Mouse (Mus musculus): ENCODE data around the gene Dlgap4. TPM values are rescaled to one million over a fixed set of nuclear protein-coding genes. Genes with fewer than 3 reads are reported as not detected.
A peak's percentile ranks its signal among the peaks of the same experiment; 100 is the strongest.

Dlgap4 gene
- polyA plus RNA-seq, 1 experiment, result 205 TPM

DNA sequence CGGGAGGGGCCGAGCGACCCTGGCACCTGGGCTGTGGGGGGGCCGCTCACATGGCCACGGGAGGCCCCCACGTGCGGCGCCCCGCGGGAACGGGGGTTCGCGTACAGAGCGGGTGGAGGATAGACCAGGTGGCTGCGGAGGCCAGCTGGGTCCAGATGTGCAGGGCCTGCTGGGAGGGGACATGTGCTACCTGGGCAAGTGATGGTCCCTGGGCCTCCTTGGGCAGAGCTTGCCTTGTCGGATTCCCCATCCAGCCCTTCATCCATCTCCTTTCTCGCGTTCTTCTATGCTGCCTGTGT lies 702 bp downstream of the Dlgap4 start:
- H3K27ac ChIP-seq (ENCODE audit: insufficient read depth, low read length), result peak overlapping the region; percentile 98
- H3K4me1 ChIP-seq (ENCODE audit: control insufficient read depth, insufficient read depth, low read length), result peaks cover 12% of the 10 kb centered on the region
- no peak for TF ChIP-seq CTCF (IDR thresholded peaks at IDR 0.05; ENCODE audit: extremely low read depth, insufficient read depth, low read length)
- TF ChIP-seq POLR2A (IDR thresholded peaks at IDR 0.05; ENCODE audit: extremely low read depth, insufficient read depth, low read length), result no peak
- peak overlapping the region; percentile 81 for H3K4me3 ChIP-seq (ENCODE audit: insufficient read depth, low read length)

- Histone ChIP-seq H3K4me1 (ENCODE audit: control insufficient read depth, insufficient read depth, low read length) (peaks cover 17% of the 10 kb centered on the region), H3K4me3 (ENCODE audit: insufficient read depth, low read length) (peak overlapping the region; percentile 81), H3K27ac (ENCODE audit: insufficient read depth, low read length) (no peak overlapping the region)
- TF ChIP-seq CTCF (IDR thresholded peaks at IDR 0.05; ENCODE audit: extremely low read depth, insufficient read depth, low read length) (no peak), POLR2A (IDR thresholded peaks at IDR 0.05; ENCODE audit: extremely low read depth, insufficient read depth, low read length) (0 out of 2 replicates have a peak, but pooled peaks have one; percentile 2)
Measured at GRCm38 (mm10) chr2:156614661-156615654, 1.5 kb downstream of the Dlgap4 start.

GRCm38 (mm10) chr2:156616513-156616912 lies 3.0 kb downstream of the Dlgap4 start:
- TF ChIP-seq CTCF (IDR thresholded peaks at IDR 0.05; ENCODE audit: extremely low read depth, insufficient read depth, low read length) (0 out of 2 replicates have a peak, but pooled peaks have one; percentile 19), POLR2A (IDR thresholded peaks at IDR 0.05; ENCODE audit: extremely low read depth, insufficient read depth, low read length) (no peak)
- Histone ChIP-seq H3K4me3 (ENCODE audit: insufficient read depth, low read length) (peak overlapping the region; percentile 81; the same call in 1 of the 2 replicates), H3K4me1 (ENCODE audit: control insufficient read depth, insufficient read depth, low read length) (peaks cover 24% of the 10 kb centered on the region), H3K27ac (ENCODE audit: insufficient read depth, low read length) (no peak overlapping the region)

DNA sequence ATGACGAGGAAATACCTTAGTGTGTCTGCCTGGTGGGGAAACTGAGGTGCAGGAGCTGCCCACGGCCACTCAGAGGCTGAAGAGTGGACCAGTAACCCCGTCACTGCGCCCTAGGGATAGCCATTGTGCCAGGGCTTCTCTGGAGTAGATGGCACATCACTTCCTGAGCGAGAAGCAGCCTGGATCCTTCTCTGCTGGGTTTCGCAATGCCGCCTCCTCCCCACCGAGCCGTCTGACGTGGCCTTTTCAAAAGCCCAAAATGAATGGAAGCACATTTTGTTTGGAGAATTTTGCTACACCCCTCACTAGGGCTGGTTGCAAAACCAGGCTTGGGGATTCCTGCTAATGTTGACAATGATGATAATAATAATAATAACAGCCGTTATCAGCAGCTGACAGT lies 4.0 kb downstream of the Dlgap4 start:
- TF ChIP-seq CTCF (IDR thresholded peaks at IDR 0.05; ENCODE audit: extremely low read depth, insufficient read depth, low read length) (no peak), POLR2A (IDR thresholded peaks at IDR 0.05; ENCODE audit: extremely low read depth, insufficient read depth, low read length) (peak; percentile 43; the same call in 1 of the 2 replicates)
- H3K4me3 ChIP-seq (ENCODE audit: insufficient read depth, low read length), result peak overlapping the region; percentile 81
- no peak overlapping the region for H3K27ac ChIP-seq (ENCODE audit: insufficient read depth, low read length)
- H3K4me1 ChIP-seq (ENCODE audit: control insufficient read depth, insufficient read depth, low read length), result peaks cover 24% of the 10 kb centered on the region

DNA sequence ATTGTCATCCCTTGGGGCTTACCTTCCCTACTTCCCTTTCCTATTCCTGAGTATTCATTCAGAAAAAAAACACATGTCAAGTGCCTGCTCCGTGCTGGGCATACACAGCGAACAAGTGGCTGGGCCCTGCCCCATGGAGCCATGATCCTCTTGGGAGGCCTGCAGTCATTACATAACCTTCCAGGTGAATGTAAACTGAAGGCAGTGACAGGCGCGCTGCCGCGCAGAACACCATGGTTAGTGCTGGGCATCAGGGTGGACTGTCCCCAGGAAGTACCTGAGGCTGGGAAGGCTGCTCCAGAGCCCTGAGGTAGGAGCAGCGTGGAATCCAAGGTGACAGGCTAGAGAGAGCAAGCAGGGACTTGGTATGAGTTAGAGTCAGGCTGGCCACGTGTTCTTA lies 7.4 kb downstream of the Dlgap4 start:
- H3K4me3 ChIP-seq (ENCODE audit: insufficient read depth, low read length), result no peak overlapping the region
- no peak for TF ChIP-seq CTCF (IDR thresholded peaks at IDR 0.05; ENCODE audit: extremely low read depth, insufficient read depth, low read length)
- TF ChIP-seq POLR2A (IDR thresholded peaks at IDR 0.05; ENCODE audit: extremely low read depth, insufficient read depth, low read length), result no peak
- peaks cover 36% of the 10 kb centered on the region for H3K4me1 ChIP-seq (ENCODE audit: control insufficient read depth, insufficient read depth, low read length)
- no peak overlapping the region for H3K27ac ChIP-seq (ENCODE audit: insufficient read depth, low read length)

DNA sequence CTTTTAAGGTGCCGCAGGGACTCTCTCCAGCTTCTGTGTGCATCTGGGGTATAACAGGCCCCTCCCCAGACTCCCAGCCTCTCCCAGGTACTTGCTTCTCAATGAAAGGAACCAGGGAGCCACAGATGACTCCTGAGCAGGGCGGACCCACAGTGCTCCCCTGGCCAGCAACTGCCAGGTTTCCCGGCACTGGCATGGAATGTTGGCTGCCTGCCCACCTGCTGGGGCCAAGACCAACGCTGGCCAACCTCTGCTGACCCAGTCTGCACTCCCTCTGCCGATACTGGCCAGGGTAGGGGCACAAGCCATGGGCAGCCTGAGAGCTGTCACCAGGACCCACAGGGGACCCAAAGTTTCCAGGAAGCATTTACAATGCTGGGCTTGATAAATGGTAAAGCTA lies 7.9 kb downstream of the Dlgap4 start:
- TF ChIP-seq POLR2A (IDR thresholded peaks at IDR 0.05; ENCODE audit: extremely low read depth, insufficient read depth, low read length) (no peak), CTCF (IDR thresholded peaks at IDR 0.05; ENCODE audit: extremely low read depth, insufficient read depth, low read length) (no peak)
- H3K27ac ChIP-seq (ENCODE audit: insufficient read depth, low read length), result no peak overlapping the region
- H3K4me3 ChIP-seq (ENCODE audit: insufficient read depth, low read length), result no peak overlapping the region
- peaks cover 34% of the 10 kb centered on the region for H3K4me1 ChIP-seq (ENCODE audit: control insufficient read depth, insufficient read depth, low read length)

DNA sequence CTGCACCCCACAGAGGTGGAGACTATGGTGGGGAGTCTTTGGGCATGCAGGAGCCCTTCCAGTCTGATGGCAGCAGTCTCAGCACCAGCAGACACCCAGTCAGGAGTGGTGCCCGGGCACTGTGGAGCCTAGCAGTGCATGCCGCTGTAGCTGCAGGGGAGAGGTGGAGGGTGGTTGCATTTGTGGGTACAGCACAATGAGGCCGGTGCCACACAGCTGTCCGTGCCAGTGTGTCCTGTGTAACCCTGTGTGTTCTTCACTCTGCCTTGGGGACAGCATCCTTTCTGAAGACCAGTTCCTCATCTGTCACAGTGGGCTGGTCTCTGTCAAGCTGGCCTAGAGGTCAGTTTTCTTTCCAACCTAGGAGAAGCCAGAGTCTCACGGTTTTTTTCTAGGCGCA lies 8.7 kb downstream of the Dlgap4 start:
- H3K4me1 ChIP-seq (ENCODE audit: control insufficient read depth, insufficient read depth, low read length), result peaks cover 29% of the 10 kb centered on the region

GRCm38 (mm10) chr2:156623246-156623645 lies 9.7 kb downstream of the Dlgap4 start:
- TF ChIP-seq CTCF (IDR thresholded peaks at IDR 0.05; ENCODE audit: extremely low read depth, insufficient read depth, low read length), result no peak
- no peak for TF ChIP-seq POLR2A (IDR thresholded peaks at IDR 0.05; ENCODE audit: extremely low read depth, insufficient read depth, low read length)
- Histone ChIP-seq H3K4me1 (ENCODE audit: control insufficient read depth, insufficient read depth, low read length) (peaks cover 27% of the 10 kb centered on the region), H3K4me3 (ENCODE audit: insufficient read depth, low read length) (no peak overlapping the region), H3K27ac (ENCODE audit: insufficient read depth, low read length) (no peak overlapping the region)

More for the DNA sequence above, 8.7 kb downstream of the Dlgap4 start:
- no peak overlapping the region for H3K4me3 ChIP-seq (ENCODE audit: insufficient read depth, low read length)
- H3K27ac ChIP-seq (ENCODE audit: insufficient read depth, low read length), result no peak overlapping the region
- TF ChIP-seq POLR2A (IDR thresholded peaks at IDR 0.05; ENCODE audit: extremely low read depth, insufficient read depth, low read length), result no peak
- TF ChIP-seq CTCF (IDR thresholded peaks at IDR 0.05; ENCODE audit: extremely low read depth, insufficient read depth, low read length), result no peak

DNA sequence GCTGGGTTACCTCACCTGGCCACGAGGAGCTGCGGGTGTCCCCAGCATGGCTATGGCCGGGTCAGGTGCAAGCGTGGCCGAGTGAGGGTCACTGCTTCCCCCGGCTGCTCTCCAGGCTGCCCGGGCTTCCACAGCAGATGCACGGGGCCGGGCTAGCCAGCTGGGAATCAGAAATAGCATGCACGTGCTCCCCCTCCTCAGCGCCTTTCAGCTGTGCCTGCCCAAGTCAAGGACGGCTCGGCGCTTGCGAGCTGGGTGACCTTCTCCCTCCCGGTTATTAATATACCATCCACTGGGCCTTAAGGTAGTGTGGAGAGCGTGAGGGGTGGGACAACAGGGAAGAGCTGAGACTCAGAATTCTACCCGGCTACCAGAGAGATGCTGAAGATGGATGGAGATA lies 11.8 kb downstream of the Dlgap4 start:
- H3K27ac ChIP-seq (ENCODE audit: insufficient read depth, low read length), result no peak overlapping the region
- TF ChIP-seq CTCF (IDR thresholded peaks at IDR 0.05; ENCODE audit: extremely low read depth, insufficient read depth, low read length), result no peak
- H3K4me3 ChIP-seq (ENCODE audit: insufficient read depth, low read length), result no peak overlapping the region
- peaks cover 18% of the 10 kb centered on the region for H3K4me1 ChIP-seq (ENCODE audit: control insufficient read depth, insufficient read depth, low read length)

DNA sequence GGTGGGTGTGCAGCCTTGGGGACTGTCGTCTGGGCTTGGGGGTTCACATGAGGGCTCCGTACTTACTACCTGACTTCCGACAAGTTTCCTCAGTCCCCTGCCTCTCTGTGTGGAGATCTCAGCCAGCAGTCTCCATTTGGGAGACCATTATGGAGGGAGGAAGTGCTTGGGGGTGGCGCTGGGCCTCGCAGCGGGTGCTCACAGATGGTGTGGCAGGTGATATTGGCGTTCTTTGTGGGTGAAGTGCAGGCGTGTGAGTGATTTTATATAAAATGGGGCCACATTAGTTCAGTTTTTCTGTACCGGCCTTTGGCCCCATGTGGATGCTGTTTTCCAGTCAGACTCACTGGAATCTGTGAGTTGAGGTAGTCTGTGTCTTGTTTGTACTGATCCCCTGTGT lies 12.6 kb downstream of the Dlgap4 start:
- TF ChIP-seq CTCF (IDR thresholded peaks at IDR 0.05; ENCODE audit: extremely low read depth, insufficient read depth, low read length) (no peak), POLR2A (IDR thresholded peaks at IDR 0.05; ENCODE audit: extremely low read depth, insufficient read depth, low read length) (no peak)
- Histone ChIP-seq H3K4me1 (ENCODE audit: control insufficient read depth, insufficient read depth, low read length) (peaks cover 14% of the 10 kb centered on the region), H3K27ac (ENCODE audit: insufficient read depth, low read length) (no peak overlapping the region), H3K4me3 (ENCODE audit: insufficient read depth, low read length) (no peak overlapping the region)
